Mouse (Mus musculus): ENCODE measurements around the gene Zer1. TPM values are rescaled to one million over a fixed set of nuclear protein-coding genes. Genes with fewer than 3 reads are reported as not detected.
"Not testable (repeated sequence)": the region's sequence is repeated elsewhere in the genome, so short reads cannot be mapped to it uniquely, and the experiment has no call there.

The Zer1 gene
- polyA plus RNA-seq, 1 experiment from 2014 or later = 5.1 TPM

DNA sequence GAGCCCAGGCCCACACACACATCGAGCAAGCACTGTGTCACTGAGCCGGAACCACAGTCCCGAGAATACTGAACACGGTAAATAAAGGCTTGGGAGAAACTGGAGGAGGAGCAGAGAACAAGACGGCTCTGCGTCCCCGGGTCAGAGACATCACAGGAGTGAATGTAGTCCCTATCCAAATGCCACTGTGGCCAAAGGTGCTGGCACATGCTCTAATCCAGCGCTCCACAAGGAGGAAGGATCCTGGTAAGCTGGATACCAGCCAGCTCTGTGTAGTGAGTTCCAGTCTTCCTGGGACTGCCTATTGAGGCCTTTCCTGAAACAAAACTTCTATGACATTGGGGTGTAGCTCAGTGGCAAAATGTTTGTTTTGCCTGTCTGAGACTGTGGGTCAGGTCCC lies 28.2 kb upstream of the Zer1 start:
- WGBS = 79% methylated on average over 8 of the region's 8 CpGs
- H3K9ac ChIP-seq (ENCODE audit: low read length) = no peak overlapping the region
- no peak for DNase-seq (ENCODE audit: low spot score, missing footprints)
- H3K4me3 ChIP-seq (ENCODE audit: low read depth, low read length) = no peak overlapping the region
- H3K27ac ChIP-seq (ENCODE audit: low read depth, low read length) = no peak overlapping the region
- H3K4me1 ChIP-seq (ENCODE audit: control insufficient read depth, insufficient read depth, low read length) = no peaks in the 10 kb centered on the region
- no peaks in the 10 kb centered on the region for H3K27me3 ChIP-seq (ENCODE audit: control insufficient read depth, insufficient read depth, low read length)
- peaks cover 15% of the 10 kb centered on the region for H3K36me3 ChIP-seq (ENCODE audit: control insufficient read depth, insufficient read depth, low read length)
- no peak overlapping the region for H3K4me2 ChIP-seq
- H3K9me3 ChIP-seq (ENCODE audit: control insufficient read depth, low read length) = no peaks in the 10 kb centered on the region
- ATAC-seq (ENCODE audit: low FRiP score) = no peak

DNA sequence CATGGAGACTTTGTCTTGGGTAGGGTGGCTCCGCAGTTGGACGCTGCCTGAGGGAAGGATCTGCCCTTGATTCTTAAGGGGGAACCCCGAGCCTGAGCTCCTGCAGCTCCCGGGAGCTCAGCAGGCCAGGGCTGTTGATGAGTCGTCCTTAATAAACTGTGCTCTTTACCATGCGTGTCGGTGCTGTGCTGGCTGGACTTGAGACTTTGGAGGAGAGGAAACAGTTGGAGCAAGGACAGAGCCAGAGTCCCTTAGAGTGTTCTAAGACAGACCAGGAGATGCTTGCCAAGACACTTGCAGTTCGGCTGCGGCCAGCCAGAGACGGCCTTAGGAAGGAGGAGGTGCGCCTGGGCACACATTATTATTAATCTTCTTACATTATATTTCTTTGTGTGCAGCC lies 27.5 kb upstream of the Zer1 start:
- 90% methylated on average over 11 of the region's 11 CpGs for WGBS
- Histone ChIP-seq H3K27ac (ENCODE audit: low read depth, low read length) (no peak overlapping the region), H3K4me1 (ENCODE audit: control insufficient read depth, insufficient read depth, low read length) (no peaks in the 10 kb centered on the region), H3K9me3 (ENCODE audit: control insufficient read depth, low read length) (no peaks in the 10 kb centered on the region), H3K27me3 (ENCODE audit: control insufficient read depth, insufficient read depth, low read length) (no peaks in the 10 kb centered on the region), H3K36me3 (ENCODE audit: control insufficient read depth, insufficient read depth, low read length) (peaks cover 19% of the 10 kb centered on the region), H3K4me3 (ENCODE audit: low read depth, low read length) (no peak overlapping the region), H3K4me2 (no peak overlapping the region), H3K9ac (ENCODE audit: low read length) (no peak overlapping the region)
- DNase-seq (ENCODE audit: low spot score, missing footprints) = no peak
- ATAC-seq (ENCODE audit: low FRiP score) = no peak

DNA sequence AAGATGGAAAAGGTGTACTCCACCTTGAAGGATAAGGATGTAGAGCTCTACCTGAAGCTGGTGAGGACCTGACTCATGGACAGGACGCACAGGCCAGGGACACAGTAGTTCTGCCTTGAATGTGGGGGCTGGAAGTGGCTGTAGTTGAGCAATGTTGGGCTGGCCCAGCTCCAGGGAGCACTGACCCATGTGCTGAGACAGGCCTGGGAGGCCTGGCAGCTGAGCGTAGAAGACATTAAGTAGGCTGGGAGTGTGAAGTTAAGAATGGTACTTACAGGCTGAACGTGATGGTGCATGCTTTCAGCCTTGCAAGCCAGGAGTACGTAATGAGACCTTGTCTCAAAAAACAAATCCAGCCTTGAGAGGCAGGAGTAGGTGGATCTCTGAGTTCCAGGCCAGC lies 23.1 kb upstream of the Zer1 start:
- DNase-seq (ENCODE audit: low spot score, missing footprints) (no peak), ATAC-seq (ENCODE audit: low FRiP score) (no peak)
- H3K9ac ChIP-seq (ENCODE audit: low read length) = no peak overlapping the region
- H3K4me1 ChIP-seq (ENCODE audit: control insufficient read depth, insufficient read depth, low read length) = no peaks in the 10 kb centered on the region
- no peak overlapping the region for H3K4me3 ChIP-seq (ENCODE audit: low read depth, low read length)
- over 99% methylated on average over 4 of the region's 4 CpGs for WGBS
- H3K36me3 ChIP-seq (ENCODE audit: control insufficient read depth, insufficient read depth, low read length) = peaks cover 30% of the 10 kb centered on the region
- H3K9me3 ChIP-seq (ENCODE audit: control insufficient read depth, low read length) = no peaks in the 10 kb centered on the region
- no peaks in the 10 kb centered on the region for H3K27me3 ChIP-seq (ENCODE audit: control insufficient read depth, insufficient read depth, low read length)
- no peak overlapping the region for H3K27ac ChIP-seq (ENCODE audit: low read depth, low read length)
- H3K4me2 ChIP-seq = no peak overlapping the region

DNA sequence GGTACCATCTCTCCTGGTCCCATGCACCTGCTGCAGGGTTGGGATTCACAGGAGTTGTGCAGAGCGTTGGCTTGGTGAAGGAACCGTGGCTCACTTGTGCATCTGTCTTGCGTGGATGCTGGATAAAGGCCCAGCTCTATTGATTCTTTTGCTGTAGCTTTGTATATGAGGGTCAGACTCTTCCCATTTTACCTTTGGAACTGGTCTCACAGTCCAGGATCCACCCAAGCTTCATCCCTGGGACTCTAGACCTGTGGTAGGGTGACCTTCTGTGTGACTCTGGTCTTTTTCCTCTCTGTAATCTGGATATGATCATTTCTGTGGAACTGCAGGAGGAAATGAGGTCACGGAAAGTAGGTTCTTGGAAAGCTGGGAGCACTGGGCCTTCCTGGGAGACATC lies 20.1 kb upstream of the Zer1 start:
- 93% methylated on average over 4 of the region's 4 CpGs for WGBS
- H3K4me3 ChIP-seq (ENCODE audit: low read depth, low read length) = no peak overlapping the region
- H3K36me3 ChIP-seq (ENCODE audit: control insufficient read depth, insufficient read depth, low read length) = peaks cover 22% of the 10 kb centered on the region; the same call in 1 of the 2 replicates
- no peak for ATAC-seq (ENCODE audit: low FRiP score)
- no peak overlapping the region for H3K9ac ChIP-seq (ENCODE audit: low read length)
- H3K9me3 ChIP-seq (ENCODE audit: control insufficient read depth, low read length) = no peaks in the 10 kb centered on the region
- H3K4me2 ChIP-seq = no peak overlapping the region
- DNase-seq (ENCODE audit: low spot score, missing footprints) = no peak
- H3K27me3 ChIP-seq (ENCODE audit: control insufficient read depth, insufficient read depth, low read length) = no peaks in the 10 kb centered on the region
- H3K4me1 ChIP-seq (ENCODE audit: control insufficient read depth, insufficient read depth, low read length) = no peaks in the 10 kb centered on the region
- no peak overlapping the region for H3K27ac ChIP-seq (ENCODE audit: low read depth, low read length)

DNA sequence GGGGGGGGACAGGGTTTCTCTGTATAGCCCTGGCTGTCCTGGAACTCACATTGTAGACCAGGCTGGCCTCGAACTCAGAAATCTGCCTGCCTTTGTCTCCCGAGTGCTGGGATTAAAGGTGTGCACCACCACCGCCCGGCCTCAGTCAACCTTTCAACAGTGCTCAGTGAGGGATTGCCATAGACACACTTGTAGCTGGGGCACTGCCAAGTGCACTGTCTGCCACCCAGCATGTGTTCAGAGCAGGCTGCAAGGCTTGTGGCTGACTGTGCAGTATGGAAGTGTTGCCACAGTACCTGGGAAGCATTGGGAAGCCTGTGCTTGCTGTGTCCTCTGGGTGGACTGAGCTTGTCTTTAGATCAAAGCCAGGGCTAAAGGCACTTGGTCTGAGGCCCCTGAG lies 15.6 kb upstream of the Zer1 start:
- 88% methylated on average over 4 of the region's 4 CpGs for WGBS
- not testable (repeated sequence) for H3K27me3 ChIP-seq (ENCODE audit: control insufficient read depth, insufficient read depth, low read length); H3K9ac ChIP-seq (ENCODE audit: low read length); H3K4me3 ChIP-seq (ENCODE audit: low read depth, low read length); H3K27ac ChIP-seq (ENCODE audit: low read depth, low read length); H3K9me3 ChIP-seq (ENCODE audit: control insufficient read depth, low read length); H3K4me2 ChIP-seq; ATAC-seq (ENCODE audit: low FRiP score); H3K4me1 ChIP-seq (ENCODE audit: control insufficient read depth, insufficient read depth, low read length)
- H3K36me3 ChIP-seq (ENCODE audit: control insufficient read depth, insufficient read depth, low read length) = peaks cover 12% of the 10 kb centered on the region; the same call in 1 of the 2 replicates
- DNase-seq (ENCODE audit: low spot score, missing footprints) = peak; percentile 54

DNA sequence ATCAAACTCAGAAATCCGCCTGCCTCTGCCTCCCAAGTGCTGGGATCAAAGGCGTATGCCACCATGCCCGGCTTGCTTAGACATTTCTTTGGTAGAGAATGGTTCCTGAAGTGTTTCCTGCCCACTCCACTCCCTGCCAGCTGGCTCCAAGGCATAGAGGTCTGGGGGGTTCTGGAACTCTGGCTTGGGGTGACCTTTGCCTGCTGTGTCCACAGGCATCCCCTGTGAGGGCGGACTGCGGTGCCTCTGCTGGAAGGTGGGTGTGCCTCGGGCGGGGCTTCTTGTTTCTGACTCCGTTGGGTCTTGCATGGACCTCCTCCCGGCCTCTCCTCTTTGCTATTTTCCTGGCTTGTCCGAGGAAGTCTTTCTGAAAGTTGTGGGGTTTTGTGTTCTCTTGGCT lies 12.1 kb upstream of the Zer1 start:
- 89% methylated on average over 10 of the region's 10 CpGs for WGBS
- no peak for DNase-seq (ENCODE audit: low spot score, missing footprints)
- H3K4me2 ChIP-seq = no peak overlapping the region
- no peaks in the 10 kb centered on the region for H3K9me3 ChIP-seq (ENCODE audit: control insufficient read depth, low read length)
- no peaks in the 10 kb centered on the region for H3K36me3 ChIP-seq (ENCODE audit: control insufficient read depth, insufficient read depth, low read length)
- no peak overlapping the region for H3K4me3 ChIP-seq (ENCODE audit: low read depth, low read length)
- no peak overlapping the region for H3K9ac ChIP-seq (ENCODE audit: low read length)
- no peaks in the 10 kb centered on the region for H3K27me3 ChIP-seq (ENCODE audit: control insufficient read depth, insufficient read depth, low read length)
- ATAC-seq (ENCODE audit: low FRiP score) = no peak
- no peak overlapping the region for H3K27ac ChIP-seq (ENCODE audit: low read depth, low read length)
- H3K4me1 ChIP-seq (ENCODE audit: control insufficient read depth, insufficient read depth, low read length) = peaks cover 11% of the 10 kb centered on the region

DNA sequence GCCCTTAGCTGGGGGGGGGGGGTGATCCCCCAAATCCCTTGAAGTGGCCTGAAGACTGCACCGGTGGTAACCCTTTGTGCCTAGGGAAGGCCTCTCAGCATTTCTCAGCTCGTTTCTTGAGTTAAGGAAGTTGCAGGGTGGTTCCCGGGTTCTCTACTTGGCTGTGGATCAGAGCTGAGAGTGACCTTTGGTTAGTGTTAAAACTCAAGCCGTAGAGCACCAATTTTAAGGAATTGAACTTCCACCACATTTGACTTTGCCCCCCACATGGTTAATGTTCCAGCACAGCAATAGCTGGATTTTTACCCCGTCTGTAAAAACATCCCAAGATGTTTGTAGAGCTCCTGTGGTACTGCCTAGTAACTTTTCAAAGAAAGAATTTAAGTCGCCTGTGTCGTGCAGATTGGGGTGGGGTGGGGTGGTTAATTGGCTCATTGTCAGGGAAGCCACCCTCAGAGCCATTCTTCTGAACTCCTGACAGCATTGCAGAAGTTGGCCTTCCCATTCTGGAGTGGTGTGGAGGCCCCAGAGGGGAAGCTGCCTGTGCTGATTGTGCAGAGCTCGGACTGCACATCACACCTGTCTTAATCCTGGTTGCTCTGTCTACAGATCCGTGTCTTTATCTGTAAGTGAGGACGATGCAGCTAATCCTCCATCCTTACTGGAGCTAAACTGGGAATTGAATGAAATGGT lies 10.7 kb upstream of the Zer1 start:
- ATAC-seq (ENCODE audit: low FRiP score) (no peak), DNase-seq (ENCODE audit: low spot score, missing footprints) (no peak)
- H3K9ac ChIP-seq (ENCODE audit: low read length) = peak overlapping the region; percentile 80; the same call in 1 of the 2 replicates
- peaks cover 11% of the 10 kb centered on the region for H3K4me1 ChIP-seq (ENCODE audit: control insufficient read depth, insufficient read depth, low read length)
- H3K36me3 ChIP-seq (ENCODE audit: control insufficient read depth, insufficient read depth, low read length) = no peaks in the 10 kb centered on the region
- no peaks in the 10 kb centered on the region for H3K9me3 ChIP-seq (ENCODE audit: control insufficient read depth, low read length)
- H3K4me3 ChIP-seq (ENCODE audit: low read depth, low read length) = peak overlapping the region; percentile 81
- H3K27me3 ChIP-seq (ENCODE audit: control insufficient read depth, insufficient read depth, low read length) = no peaks in the 10 kb centered on the region
- no peak overlapping the region for H3K27ac ChIP-seq (ENCODE audit: low read depth, low read length)
- WGBS = 62% methylated on average over 10 of the region's 10 CpGs
- H3K4me2 ChIP-seq = peak overlapping the region; percentile 73

DNA sequence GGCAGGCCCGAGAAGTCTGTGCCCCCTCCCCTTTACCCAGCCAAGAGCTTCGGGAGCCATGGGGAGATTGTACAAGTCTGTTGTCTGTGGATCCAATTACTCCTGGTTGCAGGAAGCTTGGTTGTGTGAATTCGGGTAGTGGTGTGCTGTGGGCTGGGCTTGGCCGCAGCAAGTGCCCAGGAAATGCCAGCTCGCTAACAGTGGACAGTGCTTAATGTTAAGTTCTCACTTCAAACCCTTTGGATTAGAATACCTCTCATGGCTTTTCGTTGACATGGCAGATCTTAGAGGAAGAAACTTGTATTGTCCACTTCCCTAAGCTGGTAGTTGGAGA lies 10.0 kb upstream of the Zer1 start:
- peak overlapping the region; percentile 80 for H3K9ac ChIP-seq (ENCODE audit: low read length)
- 40% methylated on average over 6 of the region's 6 CpGs for WGBS
- no peak for ATAC-seq (ENCODE audit: low FRiP score)

DNA sequence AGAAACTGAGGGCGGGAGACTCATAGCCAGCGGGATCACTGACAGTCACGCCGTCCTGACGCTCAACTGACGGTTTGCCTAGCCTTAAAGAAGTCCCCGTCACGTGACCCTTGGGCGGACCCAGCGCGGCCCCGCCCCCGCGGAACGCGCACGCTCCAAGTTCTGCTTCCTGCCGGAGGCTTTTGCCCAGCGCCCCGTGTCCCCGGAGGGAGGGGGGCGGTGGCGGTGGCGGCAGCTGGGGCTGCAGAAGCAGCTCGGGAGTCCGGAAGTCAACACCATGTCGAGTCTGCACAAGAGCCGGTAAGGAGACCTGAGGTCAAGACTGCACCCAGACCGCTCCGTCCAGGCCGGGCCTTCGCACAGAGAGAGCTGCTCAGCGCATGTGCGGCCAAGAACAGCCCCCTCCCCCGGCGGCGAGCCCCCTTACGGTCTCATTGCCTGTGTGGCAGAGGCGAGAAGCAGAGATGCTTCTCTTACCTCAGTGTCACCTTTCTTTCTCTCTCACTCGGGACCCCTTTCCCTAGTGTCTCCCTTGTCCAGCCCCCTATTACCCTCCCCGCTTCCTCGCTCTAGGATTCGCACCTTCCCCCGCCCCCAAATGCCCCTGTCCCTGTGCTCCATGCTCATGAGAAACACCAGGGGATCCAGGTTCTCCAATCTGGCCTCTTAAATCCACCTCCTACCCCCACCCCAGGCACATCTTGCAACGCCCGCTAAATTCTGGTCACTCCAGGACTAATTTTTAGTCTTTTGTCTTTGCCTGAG lies 9.4 kb upstream of the Zer1 start, which contains the start of gene Tbc1d13:
TSS of gene Tbc1d13 (plus strand) at position 134 of the 765 bp plus-strand sequence.
- Histone ChIP-seq H3K27ac (ENCODE audit: low read depth, low read length) (peak within 1 kb of the TSS; percentile 54; the same call in 1 of the 2 replicates), H3K27me3 (ENCODE audit: control insufficient read depth, insufficient read depth, low read length) (no peaks in the 10 kb centered on the region), H3K9ac (ENCODE audit: low read length) (peak within 1 kb of the TSS; percentile 80), H3K9me3 (ENCODE audit: control insufficient read depth, low read length) (no peaks in the 10 kb centered on the region), H3K4me3 (ENCODE audit: low read depth, low read length) (peak within 1 kb of the TSS; percentile 81), H3K36me3 (ENCODE audit: control insufficient read depth, insufficient read depth, low read length) (no peaks in the 10 kb centered on the region), H3K4me2 (peak within 1 kb of the TSS; percentile 73), H3K4me1 (ENCODE audit: control insufficient read depth, insufficient read depth, low read length) (peaks cover 11% of the 10 kb centered on the region)
- under 1% methylated on average over 46 of the region's 46 CpGs for WGBS
- ATAC-seq (ENCODE audit: low FRiP score) = peak; percentile 94
- DNase-seq (ENCODE audit: low spot score, missing footprints) = peak; percentile 100

More for the DNA sequence above, 10.0 kb upstream of the Zer1 start:
- H3K27ac ChIP-seq (ENCODE audit: low read depth, low read length) = no peak overlapping the region; the same call in 1 of the 2 replicates
- no peaks in the 10 kb centered on the region for H3K9me3 ChIP-seq (ENCODE audit: control insufficient read depth, low read length)
- DNase-seq (ENCODE audit: low spot score, missing footprints) = no peak
- peak overlapping the region; percentile 81 for H3K4me3 ChIP-seq (ENCODE audit: low read depth, low read length)
- H3K4me2 ChIP-seq = peak overlapping the region; percentile 73
- H3K36me3 ChIP-seq (ENCODE audit: control insufficient read depth, insufficient read depth, low read length) = no peaks in the 10 kb centered on the region
- H3K27me3 ChIP-seq (ENCODE audit: control insufficient read depth, insufficient read depth, low read length) = no peaks in the 10 kb centered on the region
- peaks cover 11% of the 10 kb centered on the region for H3K4me1 ChIP-seq (ENCODE audit: control insufficient read depth, insufficient read depth, low read length)
